Mouse (Mus musculus): ENCODE data around the gene Gldc. TPM values are rescaled to one million over a fixed set of nuclear protein-coding genes. Genes with fewer than 3 reads are reported as not detected.
A peak's percentile ranks its signal among the peaks of the same experiment; 100 is the strongest.

The Gldc gene
- polyA plus RNA-seq, 1 experiment from 2014 or later: 48.4 TPM

DNA sequence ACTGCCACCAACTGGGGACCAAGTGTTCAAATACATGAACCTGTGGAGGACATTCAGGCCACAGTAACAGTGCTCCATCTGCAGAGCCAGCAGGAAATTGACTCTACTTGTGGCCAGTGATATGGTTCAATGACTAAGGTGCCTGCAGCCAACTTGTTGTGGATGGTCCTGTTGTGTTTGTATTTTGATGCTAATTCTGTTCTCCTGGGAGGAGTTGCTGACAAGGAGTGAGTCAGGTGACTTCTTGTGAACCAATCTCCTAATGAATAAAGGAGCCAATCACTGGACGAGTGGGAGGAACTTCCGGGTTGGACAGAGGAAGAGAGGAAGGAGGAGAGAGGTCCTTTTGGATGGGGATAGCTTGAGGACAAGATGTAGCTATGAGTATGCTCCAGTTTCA lies 10.3 kb upstream of the Gldc start:
- Histone ChIP-seq H3K36me3 (replicated peaks) (no peaks in the 10 kb centered on the region), H3K4me1 (no peaks in the 10 kb centered on the region), H3K27me3 (ENCODE audit: poor library complexity, severe bottlenecking) (no peaks in the 10 kb centered on the region), H3K9me3 (peaks cover 14% of the 10 kb centered on the region; the same call in 1 of the 2 replicates), H3K27ac (no peak overlapping the region), H3K4me3 (no peak overlapping the region)
- DNase-seq (ENCODE audit: extremely low spot score, low spot score): no peak
- WGBS: 76% methylated on average over 2 of the region's 2 CpGs

DNA sequence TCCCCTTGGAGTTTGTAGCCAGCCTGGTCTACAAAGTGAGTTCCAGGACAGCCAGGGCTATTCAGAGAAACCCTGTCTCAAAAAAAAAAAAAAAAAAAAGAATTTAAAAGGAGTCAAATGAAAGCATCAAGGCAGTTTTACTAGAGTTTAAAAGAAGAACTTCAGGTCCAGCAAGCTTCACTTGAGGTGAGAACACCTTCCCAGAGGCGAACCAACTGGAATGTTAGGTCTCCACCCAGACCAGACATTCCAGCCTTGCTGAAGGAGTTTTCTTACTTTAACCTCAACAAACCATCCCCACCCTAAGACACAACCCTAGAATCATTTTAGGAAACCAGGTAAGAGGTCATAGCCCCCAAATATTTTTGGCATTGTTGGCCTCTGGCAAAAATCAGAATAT lies 4.8 kb upstream of the Gldc start:
- no peak for DNase-seq (ENCODE audit: extremely low spot score, low spot score)
- 89% methylated on average over 1 of the region's 1 CpGs for WGBS
- H3K36me3 ChIP-seq (replicated peaks): no peaks in the 10 kb centered on the region
- peaks cover 8% of the 10 kb centered on the region for H3K4me1 ChIP-seq
- peaks cover 8% of the 10 kb centered on the region for H3K27me3 ChIP-seq (ENCODE audit: poor library complexity, severe bottlenecking)
- H3K9me3 ChIP-seq: 0 out of 2 replicates have a peak, but pooled peaks cover 2% of the 10 kb centered on the region
- no peak overlapping the region for H3K27ac ChIP-seq
- no peak overlapping the region for H3K4me3 ChIP-seq

DNA sequence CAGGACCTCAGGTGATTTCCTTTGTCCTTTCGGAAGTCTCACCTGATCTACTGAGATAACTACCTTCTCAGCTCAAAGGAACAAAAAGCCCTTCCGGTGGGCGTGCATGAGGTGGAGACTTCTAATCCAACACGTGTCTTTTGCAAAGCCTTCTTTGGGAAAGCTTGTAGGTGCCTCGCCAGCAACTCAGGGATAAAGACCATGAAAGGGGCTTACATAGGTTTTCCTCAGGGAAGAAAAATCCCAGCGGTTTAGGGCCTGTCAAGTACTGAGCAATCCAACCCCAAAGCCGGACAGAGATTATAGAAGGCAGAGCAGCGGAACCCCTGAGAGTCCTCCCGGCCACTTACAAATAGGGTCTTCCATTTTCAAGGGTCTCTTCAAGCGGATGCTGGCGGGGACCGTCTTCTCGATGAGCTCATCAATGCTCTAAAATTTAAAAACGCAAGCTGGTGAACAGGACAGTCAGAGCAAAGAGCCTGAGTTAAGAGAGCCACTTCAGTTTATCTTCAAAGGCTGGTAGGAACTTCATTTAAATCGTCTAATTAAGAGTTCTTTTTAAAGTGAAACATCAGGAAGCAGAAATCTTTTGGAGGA lies 1.1 kb downstream of the Gldc start:
- peak overlapping the region; percentile 96 for H3K27ac ChIP-seq
- H3K27me3 ChIP-seq (ENCODE audit: poor library complexity, severe bottlenecking): peaks cover 17% of the 10 kb centered on the region
- H3K9me3 ChIP-seq: 0 out of 2 replicates have a peak, but pooled peaks cover 2% of the 10 kb centered on the region
- peak overlapping the region; percentile 89 for H3K4me3 ChIP-seq
- 1% methylated on average over 15 of the region's 15 CpGs for WGBS
- H3K4me1 ChIP-seq: peaks cover 34% of the 10 kb centered on the region
- peaks cover 25% of the 10 kb centered on the region for H3K36me3 ChIP-seq (replicated peaks)
- peak; percentile 47 for DNase-seq (ENCODE audit: extremely low spot score, low spot score)

DNA sequence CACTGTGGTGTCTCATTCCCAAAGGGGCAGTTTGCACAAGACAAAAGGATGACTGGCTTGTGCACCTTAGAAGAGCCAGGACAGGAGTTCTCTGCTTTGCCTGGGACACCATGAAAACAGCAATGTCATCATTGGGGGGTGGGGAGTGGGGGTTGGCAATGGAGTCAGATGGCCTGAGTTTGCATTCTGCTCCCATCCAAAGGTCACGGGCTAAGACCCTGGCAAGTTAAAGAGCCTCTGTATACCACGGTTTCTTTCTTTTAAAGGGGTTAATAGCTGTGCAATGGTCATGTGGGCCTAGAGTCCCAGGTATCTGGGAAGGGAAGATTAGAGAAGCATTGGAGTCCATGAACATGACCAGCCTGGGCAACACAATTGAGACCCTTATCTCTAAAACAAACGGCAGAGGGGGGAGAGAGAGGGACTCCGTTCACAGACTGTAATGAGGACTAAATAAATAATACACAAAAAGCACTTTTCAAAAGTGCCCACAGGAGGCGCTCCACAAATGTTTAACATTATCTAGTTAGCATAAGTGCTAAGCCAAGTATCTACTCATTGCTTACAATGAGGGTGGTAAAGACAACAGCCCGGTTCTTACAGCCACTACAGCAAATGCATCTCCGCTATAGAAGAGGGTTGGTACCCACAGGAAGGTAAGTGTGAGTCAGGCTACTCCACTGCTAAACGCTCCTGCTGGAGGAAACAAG lies 3.7 kb downstream of the Gldc start:
- H3K4me3 ChIP-seq: no peak overlapping the region
- H3K27ac ChIP-seq: no peak overlapping the region
- 84% methylated on average over 8 of the region's 8 CpGs for WGBS
- H3K36me3 ChIP-seq (replicated peaks): peaks cover 50% of the 10 kb centered on the region
- peaks cover 17% of the 10 kb centered on the region for H3K27me3 ChIP-seq (ENCODE audit: poor library complexity, severe bottlenecking)
- DNase-seq (ENCODE audit: extremely low spot score, low spot score): no peak
- peaks cover 34% of the 10 kb centered on the region for H3K4me1 ChIP-seq
- H3K9me3 ChIP-seq: no peaks in the 10 kb centered on the region

DNA sequence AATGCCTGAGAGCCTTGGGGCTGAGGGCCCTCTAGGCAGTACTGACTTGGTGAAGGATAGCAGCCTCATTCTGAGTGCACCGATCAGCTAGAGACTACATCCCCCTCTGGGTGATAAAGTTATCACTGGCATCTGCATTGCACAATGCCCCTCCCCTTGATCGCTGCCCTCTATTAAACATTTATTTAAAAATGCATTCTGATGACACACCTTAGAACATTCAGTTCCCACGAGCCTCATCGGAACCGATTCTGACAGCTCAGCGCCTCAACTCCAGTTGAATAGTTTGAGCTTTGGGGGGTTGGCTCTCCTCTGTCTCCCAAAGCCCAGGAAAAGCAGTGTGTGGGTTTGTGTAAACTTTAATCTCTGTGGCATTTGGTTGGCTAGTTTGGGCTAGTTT lies 4.9 kb downstream of the Gldc start:
- peaks cover 60% of the 10 kb centered on the region for H3K36me3 ChIP-seq (replicated peaks)
- H3K27me3 ChIP-seq (ENCODE audit: poor library complexity, severe bottlenecking): peaks cover 10% of the 10 kb centered on the region
- no peak overlapping the region for H3K27ac ChIP-seq
- no peaks in the 10 kb centered on the region for H3K9me3 ChIP-seq
- H3K4me3 ChIP-seq: no peak overlapping the region
- WGBS: 94% methylated on average over 6 of the region's 6 CpGs
- no peak for DNase-seq (ENCODE audit: extremely low spot score, low spot score)
- H3K4me1 ChIP-seq: peaks cover 29% of the 10 kb centered on the region

DNA sequence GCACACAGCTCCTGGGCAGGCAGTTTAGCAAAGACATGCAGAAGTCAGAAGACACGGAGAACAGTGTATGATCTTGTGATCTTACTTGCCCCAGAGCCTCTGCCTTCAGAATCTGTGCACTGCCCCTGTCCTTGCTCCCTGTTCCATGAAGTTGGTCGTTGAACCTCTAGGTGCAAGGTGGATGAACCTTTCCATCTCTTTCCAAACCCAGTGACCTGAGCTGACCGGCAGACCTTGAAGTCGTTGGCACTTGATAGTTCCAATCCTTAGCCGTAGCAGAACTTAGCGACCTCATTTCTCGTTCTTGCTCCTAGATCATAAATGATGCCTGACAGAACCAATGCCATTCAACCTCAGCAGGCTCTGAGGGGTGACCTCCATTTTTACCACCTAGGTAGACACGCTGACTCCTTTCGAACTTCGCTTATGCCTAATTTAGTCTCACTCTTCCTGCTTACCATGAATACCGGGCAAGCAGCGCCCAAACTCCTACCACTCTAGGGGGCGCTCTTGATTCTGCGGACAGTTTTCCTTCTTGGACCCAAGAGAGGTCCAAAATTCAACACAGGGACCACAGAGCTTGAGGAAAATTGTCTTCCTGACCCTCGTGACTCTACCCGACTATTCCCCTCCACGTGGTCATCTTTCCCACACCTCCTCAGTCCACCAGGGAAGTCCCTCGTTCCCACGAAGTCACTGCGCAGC lies 8.3 kb downstream of the Gldc start:
- 0 out of 2 replicates have a peak, but pooled peaks cover 3% of the 10 kb centered on the region for H3K27me3 ChIP-seq (ENCODE audit: poor library complexity, severe bottlenecking)
- DNase-seq (ENCODE audit: extremely low spot score, low spot score): no peak
- no peaks in the 10 kb centered on the region for H3K9me3 ChIP-seq
- H3K4me1 ChIP-seq: peaks cover 14% of the 10 kb centered on the region
- H3K27ac ChIP-seq: no peak overlapping the region
- H3K36me3 ChIP-seq (replicated peaks): peaks cover 80% of the 10 kb centered on the region
- no peak overlapping the region for H3K4me3 ChIP-seq
- 91% methylated on average over 20 of the region's 20 CpGs for WGBS

DNA sequence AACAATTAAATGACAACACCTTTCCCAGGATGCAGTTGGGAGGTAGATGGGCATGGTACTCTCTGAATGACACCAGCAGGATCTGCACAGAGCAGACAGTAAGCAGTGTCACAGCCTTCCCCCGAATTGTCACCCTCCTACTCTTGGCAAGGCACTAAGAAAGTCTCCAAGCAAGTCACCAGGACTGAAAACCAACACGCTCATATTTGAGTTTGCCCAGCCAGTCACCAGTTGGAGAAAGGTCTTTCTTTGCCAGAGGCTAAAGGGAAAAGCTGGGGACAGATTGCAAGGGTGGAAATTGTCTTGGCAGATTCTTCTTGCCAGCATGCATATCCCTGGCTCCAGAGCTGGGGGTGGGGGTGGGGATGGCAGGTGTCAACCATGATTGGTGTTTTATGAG lies 11.0 kb downstream of the Gldc start:
- 0 out of 2 replicates have a peak, but pooled peaks cover 5% of the 10 kb centered on the region for H3K27me3 ChIP-seq (ENCODE audit: poor library complexity, severe bottlenecking)
- H3K4me3 ChIP-seq: no peak overlapping the region
- H3K27ac ChIP-seq: no peak overlapping the region
- WGBS: 91% methylated on average over 2 of the region's 2 CpGs
- peaks cover 74% of the 10 kb centered on the region for H3K36me3 ChIP-seq (replicated peaks)
- no peak for DNase-seq (ENCODE audit: extremely low spot score, low spot score)
- no peaks in the 10 kb centered on the region for H3K9me3 ChIP-seq
- peaks cover 24% of the 10 kb centered on the region for H3K4me1 ChIP-seq

DNA sequence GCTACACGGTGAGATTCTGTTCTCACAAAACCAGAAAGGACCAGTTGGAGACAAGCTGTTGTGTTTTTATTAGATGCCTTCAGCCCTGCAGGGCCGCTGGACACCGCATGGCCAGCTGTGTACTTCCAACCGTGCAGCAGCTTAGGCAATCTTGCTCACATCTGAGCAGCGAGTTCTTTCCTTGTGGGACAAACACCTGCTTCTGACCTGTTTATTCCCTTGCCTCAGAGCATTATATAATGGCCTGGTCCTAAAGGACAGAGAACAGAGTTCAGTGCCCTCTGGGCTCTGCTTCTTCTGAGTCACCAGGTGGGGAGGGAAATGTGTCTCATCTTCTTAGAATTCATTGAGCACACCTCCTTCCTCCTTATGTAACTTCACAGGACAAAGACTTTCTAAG lies 12.4 kb downstream of the Gldc start:
- Histone ChIP-seq H3K27me3 (ENCODE audit: poor library complexity, severe bottlenecking) (0 out of 2 replicates have a peak, but pooled peaks cover 11% of the 10 kb centered on the region), H3K4me3 (no peak overlapping the region), H3K27ac (0 out of 2 replicates have a peak overlapping the region, but pooled peaks have one; percentile 4), H3K9me3 (no peaks in the 10 kb centered on the region), H3K36me3 (replicated peaks) (peaks cover 65% of the 10 kb centered on the region), H3K4me1 (peaks cover 38% of the 10 kb centered on the region)
- 85% methylated on average over 5 of the region's 5 CpGs for WGBS
- no peak for DNase-seq (ENCODE audit: extremely low spot score, low spot score)

DNA sequence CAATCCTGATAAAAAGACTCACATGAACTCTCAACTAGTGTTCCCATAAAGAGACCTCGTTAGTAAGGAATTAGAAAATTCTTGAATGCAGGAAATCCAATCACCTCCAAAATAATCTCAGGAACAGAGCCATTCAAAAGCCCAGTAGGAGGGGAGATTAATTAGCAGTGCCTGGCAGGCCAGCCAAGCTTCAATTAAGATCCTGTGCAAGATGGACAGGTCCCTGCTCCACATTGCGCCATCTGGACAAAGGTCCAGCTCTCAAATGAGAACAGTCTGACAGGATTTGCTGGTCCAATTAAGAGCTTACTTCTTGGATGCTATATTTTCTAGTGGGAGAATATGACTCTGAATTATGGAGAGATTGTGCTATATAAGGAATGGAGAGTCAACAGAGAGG lies 15.2 kb downstream of the Gldc start:
- peak; percentile 67 for DNase-seq (ENCODE audit: extremely low spot score, low spot score)
- H3K4me3 ChIP-seq: no peak overlapping the region

DNA sequence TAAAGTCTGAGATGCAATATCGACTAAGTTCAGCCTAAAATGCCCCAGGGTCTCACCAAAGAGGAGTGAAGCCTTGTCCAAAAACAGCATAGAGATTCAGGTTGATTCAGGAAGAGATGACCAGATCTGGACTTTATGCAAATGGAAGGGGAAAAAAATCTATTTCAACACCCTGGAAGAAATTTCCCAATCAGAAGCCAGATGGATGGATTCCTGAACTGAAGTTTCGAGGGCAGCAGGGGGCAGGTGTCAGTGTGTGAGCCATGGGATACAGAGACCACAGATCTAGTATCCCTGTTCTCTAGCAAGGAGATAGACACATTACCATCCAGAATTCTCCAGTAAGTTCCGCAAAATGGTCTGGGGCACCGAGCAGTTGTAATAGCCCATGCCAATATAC lies 17.0 kb downstream of the Gldc start:
- H3K36me3 ChIP-seq (replicated peaks): peaks cover 29% of the 10 kb centered on the region
- 0 out of 2 replicates have a peak, but pooled peaks cover 11% of the 10 kb centered on the region for H3K27me3 ChIP-seq (ENCODE audit: poor library complexity, severe bottlenecking)
- no peaks in the 10 kb centered on the region for H3K9me3 ChIP-seq
- peak overlapping the region; percentile 75; the same call in 1 of the 2 replicates for H3K27ac ChIP-seq
- peaks cover 81% of the 10 kb centered on the region for H3K4me1 ChIP-seq
- no peak for DNase-seq (ENCODE audit: extremely low spot score, low spot score)
- H3K4me3 ChIP-seq: no peak overlapping the region
- 89% methylated on average over 4 of the region's 4 CpGs for WGBS

More for the DNA sequence above, 15.2 kb downstream of the Gldc start:
- 0 out of 2 replicates have a peak, but pooled peaks cover 11% of the 10 kb centered on the region for H3K27me3 ChIP-seq (ENCODE audit: poor library complexity, severe bottlenecking)
- H3K4me1 ChIP-seq: peaks cover 62% of the 10 kb centered on the region
- H3K36me3 ChIP-seq (replicated peaks): peaks cover 41% of the 10 kb centered on the region
- 27% methylated on average over 2 of the region's 2 CpGs for WGBS
- peak overlapping the region; percentile 70 for H3K27ac ChIP-seq
- no peaks in the 10 kb centered on the region for H3K9me3 ChIP-seq

DNA sequence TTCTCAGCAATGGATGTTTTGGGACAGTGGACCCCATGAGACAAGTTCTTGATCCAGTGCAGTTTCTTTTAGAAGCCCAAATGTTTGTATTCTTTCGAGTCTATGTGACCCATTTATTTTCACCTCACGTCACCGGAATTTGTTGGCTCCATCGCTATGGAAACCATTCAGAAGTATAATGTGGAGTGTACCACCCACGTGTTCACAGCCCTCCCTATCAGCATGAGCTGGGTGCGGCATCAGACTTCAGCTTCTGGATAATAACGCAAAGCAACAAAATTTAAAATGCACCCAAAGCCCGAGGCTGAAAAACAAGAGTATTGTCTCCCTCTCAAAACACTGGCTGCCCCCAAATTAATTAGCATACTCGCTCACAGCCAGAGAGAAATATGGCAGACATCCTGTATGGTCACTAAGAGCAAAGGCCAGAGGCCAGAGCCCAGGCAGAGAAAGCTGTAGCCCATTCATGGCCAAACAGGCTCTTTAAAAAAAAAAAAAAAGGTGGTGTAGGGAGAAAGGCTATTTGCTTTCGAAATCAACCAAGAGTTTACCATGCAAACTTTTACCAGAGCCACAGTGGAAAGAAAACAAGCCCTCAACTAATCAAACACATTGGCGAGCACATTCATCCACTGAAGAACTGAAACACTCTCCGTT lies 18.1 kb downstream of the Gldc start:
- WGBS: 45% methylated on average over 12 of the region's 12 CpGs
- no peak overlapping the region for H3K4me3 ChIP-seq
- no peaks in the 10 kb centered on the region for H3K9me3 ChIP-seq
- peak overlapping the region; percentile 75 for H3K27ac ChIP-seq
- H3K36me3 ChIP-seq (replicated peaks): peaks cover 24% of the 10 kb centered on the region
- H3K27me3 ChIP-seq (ENCODE audit: poor library complexity, severe bottlenecking): 0 out of 2 replicates have a peak, but pooled peaks cover 10% of the 10 kb centered on the region
- H3K4me1 ChIP-seq: peaks cover 79% of the 10 kb centered on the region
- DNase-seq (ENCODE audit: extremely low spot score, low spot score): peak; percentile 52

DNA sequence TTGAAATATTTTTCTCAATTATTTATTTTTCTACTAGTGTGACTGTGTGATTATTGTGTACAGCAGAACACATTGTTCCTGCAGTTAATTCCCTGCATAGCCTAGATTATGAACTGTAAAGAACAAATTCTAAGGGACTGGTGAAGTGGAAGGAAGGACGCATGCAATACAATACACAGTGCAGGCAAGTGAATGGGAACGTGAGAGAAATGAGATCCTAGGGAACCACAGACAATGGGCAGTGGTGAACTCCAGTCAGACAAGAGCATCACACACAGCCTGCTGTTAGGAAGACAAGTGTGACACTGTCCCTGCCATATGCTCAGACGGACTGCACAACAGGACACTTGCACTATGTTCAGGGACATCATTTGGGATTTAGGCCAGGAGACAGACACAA lies 21.5 kb downstream of the Gldc start:
- no peak for DNase-seq (ENCODE audit: extremely low spot score, low spot score)
- H3K4me1 ChIP-seq: peaks cover 64% of the 10 kb centered on the region
- 30% methylated on average over 3 of the region's 3 CpGs for WGBS
- H3K9me3 ChIP-seq: no peaks in the 10 kb centered on the region
- H3K4me3 ChIP-seq: no peak overlapping the region
- peak overlapping the region; percentile 76 for H3K27ac ChIP-seq
- H3K27me3 ChIP-seq (ENCODE audit: poor library complexity, severe bottlenecking): 0 out of 2 replicates have a peak, but pooled peaks cover 6% of the 10 kb centered on the region
- peaks cover 41% of the 10 kb centered on the region for H3K36me3 ChIP-seq (replicated peaks)
